Mouse (Mus musculus) cortical plate, adult 2 months (tissue): ENCODE data around the gene Mepce.

Experiments
- CTCF ChIP-seq: fragments of 200-500 bp; IDR thresholded peaks from 2 replicates; pipeline ENCODE4 v1.5.1; 2011; ENCODE audit warnings: mild to moderate bottlenecking, control low read depth, low read length; ENCODE audit not compliant: insufficient read depth; ENCODE audit errors: extremely low read depth
- POLR2A ChIP-seq: fragments of 200-500 bp; IDR thresholded peaks from 2 replicates; pipeline ENCODE4 v1.6.1; 2011; ENCODE audit warnings: mild to moderate bottlenecking, low read length, control low read depth; ENCODE audit not compliant: insufficient read depth; ENCODE audit errors: extremely low read depth

DNA sequence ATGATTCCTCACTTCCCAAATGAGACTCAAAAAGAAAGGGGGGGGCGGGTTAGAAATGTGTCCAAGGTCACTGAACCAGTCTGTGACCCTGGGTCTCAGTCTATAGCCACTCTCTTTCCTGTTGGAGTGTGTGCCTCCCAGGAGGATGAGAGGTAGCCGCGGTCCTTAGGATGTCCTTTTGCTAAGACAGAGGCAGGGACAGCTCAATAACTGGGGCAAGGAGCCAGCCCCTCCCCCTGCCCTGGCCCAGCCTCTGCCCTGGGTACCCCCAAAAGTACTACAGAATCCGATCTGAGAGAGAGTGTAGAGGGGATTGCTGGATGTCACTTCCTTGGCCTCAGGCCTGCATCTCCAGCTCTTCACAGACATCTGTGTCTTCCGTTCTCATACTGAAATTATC, 32.0 kb downstream of the Mepce start:
- TF ChIP-seq CTCF (no peak), POLR2A (no peak)
